Mouse (Mus musculus): ENCODE data around the gene Gm39566. TPM values are rescaled to one million over a fixed set of nuclear protein-coding genes. Genes with fewer than 3 reads are reported as not detected.
"Not testable (repeated sequence)": the region's sequence is repeated elsewhere in the genome, so short reads cannot be mapped to it uniquely, and the experiment has no call there.

Gene Gm39566
- polyA plus RNA-seq (2015; fragmentation: Nextera tagmentation; extraction: Ambion mirVana), result not detected in 2 replicates

GRCm38 (mm10) chr11:69815155-69815554 is at the start of gene Gm39566:
Gm39566 (minus strand) TSS chr11:69815298.
- ATAC-seq (ENCODE audit: low read depth), result no peak
- no peak within 1 kb of the TSS for H3K9ac ChIP-seq
- no peak within 1 kb of the TSS for H3K27ac ChIP-seq (replicated peaks)
- 65% methylated on average over 10 of the region's 10 CpGs for WGBS
- no peaks in the 10 kb centered on the region for H3K4me1 ChIP-seq (replicated peaks)
- peaks cover 6% of the 10 kb centered on the region; the same call in 1 of the 2 replicates for H3K9me3 ChIP-seq
- H3K36me3 ChIP-seq, result no peaks in the 10 kb centered on the region
- no peaks in the 10 kb centered on the region for H3K27me3 ChIP-seq
- H3K4me3 ChIP-seq, result no peak within 1 kb of the TSS
- no peak within 1 kb of the TSS for H3K4me2 ChIP-seq

DNA sequence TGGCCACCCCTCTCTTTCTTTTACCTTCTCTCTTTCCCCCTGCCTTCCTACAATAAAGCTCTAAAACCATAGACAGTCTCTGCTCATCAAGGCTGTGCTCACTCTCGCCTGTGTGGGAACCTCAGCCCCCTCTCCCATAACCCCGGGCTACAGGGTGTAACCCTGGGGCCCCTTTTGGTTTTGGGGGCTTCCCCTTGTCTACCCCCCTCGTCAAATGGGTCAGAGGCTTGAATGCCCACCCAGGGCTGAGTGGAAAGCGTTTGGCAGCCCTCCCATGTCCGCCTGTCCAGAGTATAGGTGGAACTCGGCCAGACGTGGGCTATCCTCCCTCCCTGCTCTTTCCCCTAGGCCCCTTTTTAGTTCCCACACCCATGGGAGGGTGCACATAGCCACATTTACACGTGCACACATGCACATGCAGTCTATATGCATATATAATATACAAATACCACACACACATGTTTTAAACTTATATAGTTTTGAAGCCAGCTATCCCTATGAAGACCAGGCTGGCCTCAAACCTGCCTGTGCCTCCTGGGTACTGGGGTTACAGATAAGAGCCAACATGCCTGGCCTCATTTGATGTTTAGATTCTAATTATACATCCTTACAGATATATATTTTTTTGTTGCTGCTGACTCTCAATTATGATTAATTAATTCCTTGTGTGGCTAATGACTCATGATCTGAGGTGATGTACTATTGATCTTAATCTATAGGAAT is 49.2 kb upstream of the Gm39566 start:
- no peak overlapping the region for H3K4me3 ChIP-seq
- H3K27ac ChIP-seq (replicated peaks), result no peak overlapping the region
- no peak overlapping the region for H3K4me2 ChIP-seq
- H3K27me3 ChIP-seq, result peaks cover 7% of the 10 kb centered on the region
- H3K9me3 ChIP-seq, result no peaks in the 10 kb centered on the region
- ATAC-seq (ENCODE audit: low read depth), result no peak
- H3K36me3 ChIP-seq, result no peaks in the 10 kb centered on the region
- H3K9ac ChIP-seq, result no peak overlapping the region
- WGBS, result 53% methylated on average over 8 of the region's 8 CpGs
- no peaks in the 10 kb centered on the region for H3K4me1 ChIP-seq (replicated peaks)

- H3K27ac ChIP-seq (replicated peaks); H3K4me2 ChIP-seq; ATAC-seq (ENCODE audit: low read depth); H3K9me3 ChIP-seq; H3K9ac ChIP-seq; H3K36me3 ChIP-seq; H3K4me3 ChIP-seq; H3K4me1 ChIP-seq (replicated peaks): not testable (repeated sequence)
- H3K27me3 ChIP-seq, result peaks cover 13% of the 10 kb centered on the region
- WGBS, result 79% methylated on average over 3 of the region's 3 CpGs
Observed at GRCm38 (mm10) chr11:69863729-69864128, 48.6 kb upstream of the Gm39566 start.

DNA sequence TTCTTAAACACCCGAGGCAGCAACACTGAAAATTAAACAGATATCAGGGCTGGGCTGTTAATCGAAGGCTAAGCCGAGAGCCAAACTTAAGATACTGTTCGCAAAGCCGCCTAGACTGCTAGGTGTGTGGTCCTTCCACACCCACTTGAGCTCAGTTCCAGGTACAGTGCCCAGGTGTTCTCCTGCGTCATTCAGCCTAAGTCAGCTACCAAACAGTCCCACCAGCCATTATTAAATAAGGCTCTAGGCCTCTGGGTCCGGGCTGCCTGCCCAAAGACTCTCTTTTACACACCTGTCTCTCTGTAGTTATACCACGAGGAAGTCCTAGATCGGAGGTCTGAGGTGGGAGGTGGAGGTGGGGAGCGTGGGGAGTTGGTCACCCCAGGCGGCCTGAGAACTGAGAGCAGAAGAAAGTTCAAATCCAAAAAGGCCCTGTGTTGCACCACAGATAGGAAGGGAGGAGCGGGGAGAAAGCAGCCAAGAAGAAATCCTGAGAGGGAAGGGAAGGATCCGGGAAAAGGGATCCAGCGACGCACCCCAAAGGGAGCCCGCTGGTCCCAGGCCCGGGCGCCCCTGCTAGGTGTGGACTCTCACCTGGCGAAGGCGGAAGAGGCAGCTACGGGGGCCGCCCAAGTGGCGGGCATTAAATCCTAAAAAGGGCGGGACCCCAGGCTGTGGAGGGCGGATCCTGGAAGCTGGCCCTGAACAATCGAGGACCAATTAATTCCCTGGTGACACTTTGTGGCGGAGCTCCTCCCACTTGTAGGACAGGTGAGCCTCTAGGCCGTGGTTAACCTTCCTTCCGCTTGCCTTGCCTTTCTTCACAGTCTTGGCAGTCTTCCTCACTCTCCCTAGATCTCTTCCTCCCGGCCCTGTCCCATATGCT is 43.3 kb upstream of the Gm39566 start, which contains the start of gene Tnk1:
TSS of gene Tnk1 (minus strand) at position 618 of the 886 bp plus-strand sequence.
- H3K9me3 ChIP-seq, result no peaks in the 10 kb centered on the region
- no peak within 1 kb of the TSS for H3K4me3 ChIP-seq
- no peak for ATAC-seq (ENCODE audit: low read depth)
- H3K27ac ChIP-seq (replicated peaks), result no peak within 1 kb of the TSS
- H3K36me3 ChIP-seq, result no peaks in the 10 kb centered on the region
- H3K9ac ChIP-seq, result no peak within 1 kb of the TSS
- peaks cover 7% of the 10 kb centered on the region for H3K4me1 ChIP-seq (replicated peaks)
- 19% methylated on average over 30 of the region's 30 CpGs for WGBS
- H3K4me2 ChIP-seq, result no peak within 1 kb of the TSS
- peaks cover 31% of the 10 kb centered on the region for H3K27me3 ChIP-seq

DNA sequence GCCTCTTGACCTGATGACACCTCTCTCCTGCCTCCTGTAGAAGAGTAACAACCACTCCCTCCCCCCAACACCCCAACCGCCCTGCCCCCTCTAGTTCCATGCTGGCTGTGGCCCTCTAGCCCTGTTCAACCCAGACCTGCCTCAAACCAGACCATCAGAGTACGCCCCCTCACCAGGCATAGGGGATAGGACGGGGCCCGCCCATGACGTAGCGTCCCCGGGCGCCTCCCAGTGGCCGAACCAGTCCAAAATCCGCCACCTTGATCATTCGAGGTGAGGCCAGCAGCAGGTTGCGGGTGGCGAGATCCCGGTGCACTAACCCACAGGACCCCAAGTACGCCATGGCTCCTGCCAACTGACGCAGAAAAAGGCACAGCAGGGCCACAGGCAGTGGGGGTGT is 40.2 kb upstream of the Gm39566 start:
- Histone ChIP-seq H3K27ac (replicated peaks) (no peak overlapping the region), H3K36me3 (peaks cover 24% of the 10 kb centered on the region), H3K9ac (no peak overlapping the region), H3K4me2 (0 out of 2 replicates have a peak overlapping the region, but pooled peaks have one; percentile 7), H3K4me3 (no peak overlapping the region), H3K9me3 (no peaks in the 10 kb centered on the region), H3K27me3 (peaks cover 31% of the 10 kb centered on the region), H3K4me1 (replicated peaks) (peaks cover 18% of the 10 kb centered on the region)
- ATAC-seq (ENCODE audit: low read depth), result peak; percentile 60; the same call in 1 of the 2 replicates
- WGBS, result 23% methylated on average over 16 of the region's 16 CpGs

GRCm38 (mm10) chr11:69854680-69855079 is 39.6 kb upstream of the Gm39566 start:
- no peaks in the 10 kb centered on the region for H3K9me3 ChIP-seq
- H3K27ac ChIP-seq (replicated peaks), result no peak overlapping the region
- peaks cover 26% of the 10 kb centered on the region for H3K27me3 ChIP-seq
- peaks cover 31% of the 10 kb centered on the region for H3K36me3 ChIP-seq
- no peak overlapping the region for H3K4me3 ChIP-seq
- no peak overlapping the region for H3K4me2 ChIP-seq
- H3K4me1 ChIP-seq (replicated peaks), result peaks cover 25% of the 10 kb centered on the region
- no peak for ATAC-seq (ENCODE audit: low read depth)
- WGBS, result 89% methylated on average over 10 of the region's 10 CpGs
- H3K9ac ChIP-seq, result no peak overlapping the region

GRCm38 (mm10) chr11:69853994-69854393 is 38.9 kb upstream of the Gm39566 start:
- H3K9me3 ChIP-seq, result no peaks in the 10 kb centered on the region
- H3K27me3 ChIP-seq, result peaks cover 20% of the 10 kb centered on the region
- no peak for ATAC-seq (ENCODE audit: low read depth)
- peaks cover 37% of the 10 kb centered on the region for H3K36me3 ChIP-seq
- H3K4me2 ChIP-seq, result no peak overlapping the region
- H3K9ac ChIP-seq, result no peak overlapping the region
- H3K4me3 ChIP-seq, result no peak overlapping the region
- H3K27ac ChIP-seq (replicated peaks), result no peak overlapping the region
- peaks cover 29% of the 10 kb centered on the region for H3K4me1 ChIP-seq (replicated peaks)
- 82% methylated on average over 7 of the region's 7 CpGs for WGBS

- Histone ChIP-seq H3K9me3 (no peaks in the 10 kb centered on the region), H3K9ac (no peak overlapping the region), H3K27me3 (no peaks in the 10 kb centered on the region), H3K4me1 (replicated peaks) (peaks cover 55% of the 10 kb centered on the region), H3K4me3 (no peak overlapping the region), H3K4me2 (no peak overlapping the region), H3K27ac (replicated peaks) (no peak overlapping the region), H3K36me3 (peaks cover 48% of the 10 kb centered on the region)
- no peak for ATAC-seq (ENCODE audit: low read depth)
- WGBS, result 70% methylated on average over 8 of the region's 8 CpGs
Observed at GRCm38 (mm10) chr11:69850754-69851153, 35.7 kb upstream of the Gm39566 start.

DNA sequence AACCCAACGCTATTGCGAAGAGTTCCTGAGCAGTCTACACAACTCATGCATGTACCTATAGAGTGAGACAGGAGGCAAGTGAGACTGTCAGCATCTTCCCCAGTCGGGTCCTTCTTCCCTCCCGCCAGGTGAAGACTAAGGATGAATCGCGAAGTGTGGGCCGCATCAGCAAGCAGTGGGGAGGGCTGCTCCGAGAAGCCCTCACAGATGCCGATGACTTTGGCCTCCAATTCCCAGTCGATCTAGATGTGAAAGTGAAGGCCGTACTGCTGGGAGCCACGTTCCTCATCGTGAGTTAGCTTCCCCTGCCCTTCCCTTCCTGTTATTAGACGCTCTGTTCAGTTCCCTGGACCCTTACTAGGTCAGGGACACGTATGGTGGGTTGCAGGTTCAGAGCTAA is 34.8 kb upstream of the Gm39566 start:
- no peak overlapping the region for H3K9ac ChIP-seq
- no peak overlapping the region for H3K4me2 ChIP-seq
- H3K27ac ChIP-seq (replicated peaks), result no peak overlapping the region
- no peaks in the 10 kb centered on the region for H3K27me3 ChIP-seq
- no peak for ATAC-seq (ENCODE audit: low read depth)
- peaks cover 58% of the 10 kb centered on the region for H3K4me1 ChIP-seq (replicated peaks)
- no peaks in the 10 kb centered on the region for H3K9me3 ChIP-seq
- WGBS, result 95% methylated on average over 15 of the region's 15 CpGs
- peaks cover 48% of the 10 kb centered on the region for H3K36me3 ChIP-seq
- no peak overlapping the region for H3K4me3 ChIP-seq

GRCm38 (mm10) chr11:69849128-69849527 is 34.0 kb upstream of the Gm39566 start:
- Histone ChIP-seq H3K27me3 (no peaks in the 10 kb centered on the region), H3K9ac (no peak overlapping the region), H3K27ac (replicated peaks) (no peak overlapping the region), H3K36me3 (peaks cover 48% of the 10 kb centered on the region), H3K9me3 (no peaks in the 10 kb centered on the region), H3K4me3 (no peak overlapping the region), H3K4me1 (replicated peaks) (peaks cover 58% of the 10 kb centered on the region), H3K4me2 (no peak overlapping the region)
- no peak for ATAC-seq (ENCODE audit: low read depth)
- 91% methylated on average over 9 of the region's 9 CpGs for WGBS

DNA sequence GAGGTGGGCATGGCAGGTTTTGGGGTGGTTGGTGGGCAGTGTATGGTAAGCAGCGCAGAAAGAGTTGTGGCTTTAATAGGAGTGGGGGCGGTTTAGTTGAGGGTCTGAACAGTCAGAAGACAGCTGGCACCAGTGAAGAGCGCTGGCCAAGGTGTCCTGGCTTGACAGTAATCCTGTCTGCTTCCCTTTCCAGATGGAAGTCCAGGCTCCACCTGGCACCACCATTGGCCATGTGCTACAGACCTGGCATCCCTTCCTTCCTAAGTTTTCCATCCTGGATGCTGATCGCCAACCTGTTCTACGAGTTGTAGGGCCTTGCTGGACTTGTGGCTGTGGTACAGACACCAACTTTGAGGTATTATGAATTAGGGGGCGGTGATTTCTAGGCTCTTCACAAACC is 32.9 kb upstream of the Gm39566 start:
- Histone ChIP-seq H3K4me1 (replicated peaks) (peaks cover 53% of the 10 kb centered on the region), H3K4me2 (peak overlapping the region; percentile 95), H3K36me3 (peaks cover 48% of the 10 kb centered on the region), H3K4me3 (peak overlapping the region; percentile 73), H3K27ac (replicated peaks) (no peak overlapping the region; the same call in 1 of the 2 replicates), H3K9ac (peak overlapping the region; percentile 92), H3K27me3 (no peaks in the 10 kb centered on the region), H3K9me3 (no peaks in the 10 kb centered on the region)
- 96% methylated on average over 6 of the region's 6 CpGs for WGBS
- ATAC-seq (ENCODE audit: low read depth), result no peak
